Mouse (Mus musculus): ENCODE results near the gene Bst2. TPM values are rescaled to one million over a fixed set of nuclear protein-coding genes. Genes with fewer than 3 reads are reported as not detected.
A peak's percentile ranks its signal among the peaks of the same experiment; 100 is the strongest.

Bst2 gene
- polyA plus RNA-seq, 1 experiment = 17.3 TPM

DNA sequence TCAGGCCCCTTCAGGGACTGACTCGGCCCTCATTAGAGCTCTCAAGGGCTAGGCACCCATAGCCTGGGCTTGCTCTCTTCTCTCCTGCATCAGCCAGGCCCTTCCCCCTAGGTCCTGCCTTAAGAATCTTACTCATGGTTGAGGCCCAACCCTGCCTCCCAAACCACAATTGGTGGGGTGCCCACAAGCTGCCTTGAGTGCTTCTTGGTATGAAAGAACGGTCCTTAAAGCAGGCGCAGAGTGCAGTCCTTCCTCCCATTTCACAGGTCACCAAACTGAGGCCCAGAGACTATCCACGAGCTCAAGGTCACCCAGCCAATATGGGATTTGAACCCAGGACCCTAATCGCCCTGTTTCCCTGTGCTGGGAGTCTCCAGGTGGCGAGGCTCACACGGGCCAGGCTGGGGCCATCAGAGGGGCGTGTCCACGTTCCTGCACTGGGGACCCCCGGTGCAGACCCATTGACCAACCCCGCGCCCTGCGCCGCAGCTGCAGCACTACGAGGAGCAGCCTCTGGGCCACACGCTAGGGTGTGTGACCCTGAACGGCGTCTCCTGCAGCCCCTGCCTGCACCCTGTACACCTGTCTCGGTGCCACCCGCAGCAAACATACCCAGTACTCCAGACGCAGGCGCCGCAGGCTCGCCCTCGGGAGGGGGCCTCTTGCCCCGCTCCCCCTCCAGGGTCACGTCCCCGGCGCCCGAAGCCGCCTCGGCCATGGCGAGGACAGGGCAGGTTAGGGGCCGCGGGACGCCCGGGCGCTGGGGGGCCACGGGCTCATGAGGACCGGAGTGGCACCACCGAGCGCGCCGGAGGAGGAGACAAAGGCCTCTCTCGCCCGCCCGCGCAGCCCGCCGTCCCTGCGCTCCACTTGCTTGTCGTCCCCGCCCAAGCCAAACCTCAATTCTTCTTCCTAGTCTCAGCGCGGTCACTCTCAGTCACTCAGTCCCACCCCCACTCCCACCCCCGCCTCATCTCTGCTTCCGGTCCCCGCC is 51.8 kb downstream of the Bst2 start, which contains the start of gene Ano8:
Gene Ano8, minus strand, starts transcription at position 822 of the 994 bp plus-strand sequence.
- Histone ChIP-seq H3K27ac (ENCODE audit: insufficient read depth, low read length) (peak within 1 kb of the TSS; percentile 88), H3K27me3 (ENCODE audit: control insufficient read depth, insufficient read depth, low read length) (no peaks in the 10 kb centered on the region), H3K4me3 (replicated peaks; ENCODE audit: insufficient read depth, low read depth, low read length) (peak within 1 kb of the TSS; percentile 89), H3K4me1 (ENCODE audit: control insufficient read depth, insufficient read depth, low read length) (peaks cover 9% of the 10 kb centered on the region)
- WGBS = 4% methylated on average over 56 of the region's 58 CpGs
- peak; percentile 91 to 92 for DNase-seq
- TF ChIP-seq CTCF (IDR thresholded peaks at IDR 0.05; ENCODE audit: borderline replicate concordance, insufficient read depth, low read depth, low read length) (no peak), POLR2A (IDR thresholded peaks at IDR 0.05; ENCODE audit: borderline replicate concordance, insufficient read depth, low read length) (peak; percentile 46; the same call in 1 of the 2 replicates)

DNA sequence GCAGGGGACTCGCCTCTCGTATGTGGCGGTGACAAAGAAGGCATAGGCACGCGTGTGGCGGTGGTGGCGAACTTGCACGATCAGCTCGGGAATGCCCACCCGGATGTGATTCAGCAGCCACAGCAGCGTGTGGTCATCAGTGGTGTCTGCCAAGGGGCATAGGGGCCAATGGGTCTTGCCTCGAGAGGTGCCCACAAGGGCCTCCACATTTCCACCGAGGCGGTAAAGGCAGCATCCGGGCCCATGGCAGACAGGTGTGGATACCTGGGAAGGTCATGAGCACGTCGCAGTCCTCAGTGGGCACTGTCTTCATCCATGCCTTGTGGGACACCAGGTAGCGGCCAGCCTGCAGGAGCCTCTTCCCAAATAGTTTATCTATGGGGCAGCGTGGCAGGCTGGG is 52.5 kb downstream of the Bst2 start:
- 89% methylated on average over 19 of the region's 19 CpGs for WGBS
- no peaks in the 10 kb centered on the region for H3K27me3 ChIP-seq (ENCODE audit: control insufficient read depth, insufficient read depth, low read length)
- TF ChIP-seq CTCF (IDR thresholded peaks at IDR 0.05; ENCODE audit: borderline replicate concordance, insufficient read depth, low read depth, low read length) = no peak
- no peak for TF ChIP-seq POLR2A (IDR thresholded peaks at IDR 0.05; ENCODE audit: borderline replicate concordance, insufficient read depth, low read length)
- no peak overlapping the region for H3K27ac ChIP-seq (ENCODE audit: insufficient read depth, low read length)
- H3K4me3 ChIP-seq (replicated peaks; ENCODE audit: insufficient read depth, low read depth, low read length) = peak overlapping the region; percentile 89
- H3K4me1 ChIP-seq (ENCODE audit: control insufficient read depth, insufficient read depth, low read length) = peaks cover 9% of the 10 kb centered on the region; the same call in 1 of the 2 replicates
- no peak for DNase-seq

Other genes with a start within 250 kb of the Bst2 start
- gene Use1, start 170.6 kb downstream of the Bst2 start, polyA plus RNA-seq (2012; rRNA removed) = 199 and 204 TPM in 2 replicates
- 7.3 and 8.0 TPM in 2 replicates for gene Ocel1, start 166.2 kb downstream of the Bst2 start, polyA plus RNA-seq (2012; rRNA removed)
- 53.0 and 59.8 TPM in 2 replicates for gene Nr2f6, start 155.5 kb downstream of the Bst2 start, polyA plus RNA-seq (2012; rRNA removed)
- 9.5 and 9.7 TPM in 2 replicates for gene Ushbp1, start 141.7 kb downstream of the Bst2 start, polyA plus RNA-seq (2012; rRNA removed)
- 163 and 179 TPM in 2 replicates for gene Babam1, start 140.6 kb downstream of the Bst2 start, polyA plus RNA-seq (2012; rRNA removed)
- gene Ankle1, start 131.4 kb downstream of the Bst2 start, polyA plus RNA-seq (2012; rRNA removed) = 0.43 and 0.44 TPM in 2 replicates
- 392 TPM in 2 replicates for gene Abhd8, start 73.8 kb downstream of the Bst2 start, polyA plus RNA-seq (2012; rRNA removed)
- gene Mrpl34, start 72.5 kb downstream of the Bst2 start, polyA plus RNA-seq (2012; rRNA removed) = 68.5 and 75.4 TPM in 2 replicates
- gene Dda1, start 68.3 kb downstream of the Bst2 start, polyA plus RNA-seq (2012; rRNA removed) = 119 and 121 TPM in 2 replicates
- gene Ano8, start 51.5 kb downstream of the Bst2 start, polyA plus RNA-seq (2012; rRNA removed) = 76.2 and 81.8 TPM in 2 replicates
- gene Gtpbp3, start 49.4 kb downstream of the Bst2 start, polyA plus RNA-seq (2012; rRNA removed) = 33.3 and 34.7 TPM in 2 replicates
- gene Plvap, start 25.7 kb downstream of the Bst2 start, polyA plus RNA-seq (2012; rRNA removed) = 25.6 and 28.8 TPM in 2 replicates
- gene Ccdc194, start 11.7 kb downstream of the Bst2 start, polyA plus RNA-seq (2012; rRNA removed) = 0.08 and 0.10 TPM in 2 replicates
- 113 and 118 TPM in 2 replicates for gene Mvb12a, start 5.5 kb upstream of the Bst2 start, polyA plus RNA-seq (2012; rRNA removed)
- gene Tmem221, start 21.4 kb upstream of the Bst2 start, polyA plus RNA-seq (2012; rRNA removed) = 0.21 and 0.26 TPM in 2 replicates
- 0.10 and 0.11 TPM in 2 replicates for gene Nxnl1, start 29.1 kb upstream of the Bst2 start, polyA plus RNA-seq (2012; rRNA removed)
- 142 and 153 TPM in 2 replicates for gene Slc27a1, start 31.4 kb upstream of the Bst2 start, polyA plus RNA-seq (2012; rRNA removed)
- 42.5 and 42.8 TPM in 2 replicates for gene Pgls, start 54.7 kb upstream of the Bst2 start, polyA plus RNA-seq (2012; rRNA removed)
- gene Fam129c, start 60.2 kb upstream of the Bst2 start, polyA plus RNA-seq (2012; rRNA removed) = 3.4 and 3.7 TPM in 2 replicates
- gene Colgalt1, start 73.5 kb upstream of the Bst2 start, polyA plus RNA-seq (2012; rRNA removed) = 74.1 and 77.6 TPM in 2 replicates
- 97.3 and 110 TPM in 2 replicates for gene Unc13a, start 134.3 kb upstream of the Bst2 start, polyA plus RNA-seq (2012; rRNA removed)
- gene Jak3, start 138.8 kb upstream of the Bst2 start, polyA plus RNA-seq (2012; rRNA removed) = 3.6 and 3.9 TPM in 2 replicates
- gene Insl3, start 151.8 kb upstream of the Bst2 start, polyA plus RNA-seq (2012; rRNA removed) = 0.65 and 2.1 TPM in 2 replicates
- gene B3gnt3, start 164.3 kb upstream of the Bst2 start, polyA plus RNA-seq (2012; rRNA removed) = 0.44 and 0.48 TPM in 2 replicates
- 108 and 115 TPM in 2 replicates for gene Fcho1, start 188.3 kb upstream of the Bst2 start, polyA plus RNA-seq (2012; rRNA removed)